Mouse (Mus musculus): ENCODE measurements at regions not wholly inside any gene's neighbourhood (a gene's known extent, or its start where the extent isn't known, plus 50 kb on each side); places are given as distances from the start of the nearest gene placed in this dataset.

DNA sequence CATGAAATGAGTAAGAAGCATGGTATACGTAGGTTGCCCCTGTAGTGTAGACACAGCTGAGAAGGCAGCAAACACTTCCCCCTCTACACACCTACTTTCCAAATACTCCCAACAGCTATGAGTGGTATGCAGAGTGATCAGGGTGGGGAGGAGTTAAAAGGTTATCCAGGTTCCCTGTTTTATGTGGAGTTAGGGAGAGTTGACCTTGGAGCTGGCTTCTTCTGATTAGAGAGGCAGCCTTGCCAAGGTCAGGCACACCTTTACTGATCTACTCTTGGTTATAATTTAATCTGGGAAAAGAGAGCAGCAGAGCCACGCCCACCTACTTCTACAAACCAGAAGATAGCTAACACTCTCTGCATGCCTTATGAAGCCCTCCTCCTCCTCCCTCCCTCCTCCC lies 106.7 kb upstream of the Magi1 start:
- H3K36me3 ChIP-seq = no peaks in the 10 kb centered on the region
- H3K9me3 ChIP-seq (replicated peaks) = no peaks in the 10 kb centered on the region
- no peak overlapping the region for H3K9ac ChIP-seq (replicated peaks)
- H3K4me2 ChIP-seq = no peak overlapping the region
- no peaks in the 10 kb centered on the region for H3K27me3 ChIP-seq (replicated peaks)
- WGBS = 91% methylated on average over 2 of the region's 2 CpGs
- H3K27ac ChIP-seq (replicated peaks) = no peak overlapping the region
- H3K4me1 ChIP-seq = no peaks in the 10 kb centered on the region
- no peak overlapping the region for H3K4me3 ChIP-seq (replicated peaks)
- ATAC-seq (ENCODE audit: low FRiP score) = no peak

GRCm38 (mm10) chr6:94389716-94390115 lies 106.0 kb upstream of the Magi1 start:
- Histone ChIP-seq H3K4me3 (replicated peaks) (no peak overlapping the region), H3K9me3 (replicated peaks) (no peaks in the 10 kb centered on the region), H3K9ac (replicated peaks) (no peak overlapping the region), H3K27ac (replicated peaks) (no peak overlapping the region), H3K27me3 (replicated peaks) (no peaks in the 10 kb centered on the region), H3K4me1 (no peaks in the 10 kb centered on the region), H3K4me2 (no peak overlapping the region), H3K36me3 (no peaks in the 10 kb centered on the region)
- no peak for ATAC-seq (ENCODE audit: low FRiP score)
- WGBS = 75% methylated on average over 9 of the region's 9 CpGs

- H3K27me3 ChIP-seq (replicated peaks) = no peaks in the 10 kb centered on the region
- H3K4me1 ChIP-seq = no peaks in the 10 kb centered on the region
- no peak for ATAC-seq (ENCODE audit: low FRiP score)
- H3K36me3 ChIP-seq = no peaks in the 10 kb centered on the region
- no peak overlapping the region for H3K9ac ChIP-seq (replicated peaks)
- 81% methylated on average over 2 of the region's 2 CpGs for WGBS
- H3K4me3 ChIP-seq (replicated peaks) = no peak overlapping the region
- no peak overlapping the region for H3K27ac ChIP-seq (replicated peaks)
- no peaks in the 10 kb centered on the region for H3K9me3 ChIP-seq (replicated peaks)
- no peak overlapping the region for H3K4me2 ChIP-seq
Measured at GRCm38 (mm10) chr6:94387648-94388047, 103.9 kb upstream of the Magi1 start.

GRCm38 (mm10) chr6:94385531-94385930 lies 101.8 kb upstream of the Magi1 start:
- Histone ChIP-seq H3K4me1 (no peaks in the 10 kb centered on the region), H3K4me2 (no peak overlapping the region), H3K27me3 (replicated peaks) (no peaks in the 10 kb centered on the region), H3K9me3 (replicated peaks) (no peaks in the 10 kb centered on the region), H3K4me3 (replicated peaks) (no peak overlapping the region), H3K36me3 (no peaks in the 10 kb centered on the region), H3K27ac (replicated peaks) (no peak overlapping the region), H3K9ac (replicated peaks) (no peak overlapping the region)
- ATAC-seq (ENCODE audit: low FRiP score) = no peak
- 95% methylated on average over 2 of the region's 2 CpGs for WGBS

DNA sequence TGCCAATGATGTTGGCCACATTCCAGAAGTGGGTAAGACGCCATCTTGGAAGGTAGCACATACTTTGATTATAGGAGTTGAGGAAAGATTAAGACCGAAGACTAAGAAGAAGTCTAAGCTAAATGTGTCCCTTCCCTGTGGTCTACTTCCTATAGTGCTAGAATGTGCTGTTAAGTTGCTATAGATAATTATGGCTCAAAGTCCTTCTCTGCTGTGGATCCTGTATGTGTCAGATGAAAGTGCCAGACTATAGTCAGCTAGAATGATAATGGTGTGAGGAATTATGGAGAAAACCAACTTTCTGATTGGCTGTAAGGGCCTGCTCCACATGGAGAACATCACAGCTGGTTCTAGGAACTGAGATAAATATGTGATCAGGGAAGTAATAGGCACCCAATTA lies 86.3 kb upstream of the Magi1 start:
- no peaks in the 10 kb centered on the region for H3K27me3 ChIP-seq (replicated peaks)
- no peak overlapping the region for H3K4me3 ChIP-seq (replicated peaks)
- no peak overlapping the region for H3K4me2 ChIP-seq
- 92% methylated on average over 2 of the region's 2 CpGs for WGBS
- H3K27ac ChIP-seq (replicated peaks) = no peak overlapping the region
- no peak for ATAC-seq (ENCODE audit: low FRiP score)
- H3K4me1 ChIP-seq = no peaks in the 10 kb centered on the region
- no peaks in the 10 kb centered on the region for H3K9me3 ChIP-seq (replicated peaks)
- no peaks in the 10 kb centered on the region for H3K36me3 ChIP-seq
- no peak overlapping the region for H3K9ac ChIP-seq (replicated peaks)

DNA sequence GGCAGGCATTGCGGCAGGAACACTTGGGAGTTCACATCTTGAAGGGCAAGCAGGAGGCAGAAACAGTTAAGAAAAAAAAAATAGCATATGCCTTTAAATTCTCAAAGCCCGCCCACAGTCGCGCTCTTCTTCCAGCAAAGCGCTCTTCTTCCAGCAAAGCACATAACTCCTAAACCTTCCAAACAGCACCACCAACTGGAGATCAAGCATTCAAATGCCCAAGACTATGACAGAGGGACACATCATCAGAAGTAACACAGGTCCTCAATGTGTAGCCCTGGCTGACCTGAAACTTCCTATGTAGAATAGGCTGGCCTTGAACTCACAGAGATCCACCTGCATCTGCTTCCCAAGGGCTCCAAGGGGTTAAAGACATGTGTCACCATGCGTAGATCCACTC lies 80.2 kb upstream of the Magi1 start:
- H3K9ac ChIP-seq (replicated peaks) = no peak overlapping the region
- H3K27ac ChIP-seq (replicated peaks) = no peak overlapping the region
- no peak for ATAC-seq (ENCODE audit: low FRiP score)
- no peaks in the 10 kb centered on the region for H3K4me1 ChIP-seq
- no peaks in the 10 kb centered on the region for H3K36me3 ChIP-seq
- no peaks in the 10 kb centered on the region for H3K9me3 ChIP-seq (replicated peaks)
- no peaks in the 10 kb centered on the region for H3K27me3 ChIP-seq (replicated peaks)
- WGBS = 91% methylated on average over 6 of the region's 6 CpGs
- H3K4me2 ChIP-seq = no peak overlapping the region
- no peak overlapping the region for H3K4me3 ChIP-seq (replicated peaks)

DNA sequence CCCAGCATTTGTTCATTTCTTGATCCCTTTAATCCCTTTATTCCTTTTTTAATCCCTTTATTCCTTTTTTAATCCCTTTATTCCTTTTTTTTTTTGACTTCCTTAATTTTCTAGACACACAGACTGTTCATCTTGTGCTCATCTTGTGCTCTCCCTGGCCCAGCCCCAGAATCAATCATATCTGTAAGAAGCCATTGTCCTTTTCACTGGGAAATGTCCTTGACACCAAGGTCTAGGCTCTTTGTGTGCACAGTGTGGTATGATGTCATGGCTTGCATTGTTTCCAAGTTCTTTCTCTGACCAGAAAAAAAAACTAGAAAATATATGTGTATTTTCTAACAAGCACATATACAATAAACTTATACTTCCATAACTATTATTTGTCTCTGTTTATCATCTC lies 78.9 kb upstream of the Magi1 start:
- no peak for ATAC-seq (ENCODE audit: low FRiP score)
- no peak overlapping the region for H3K27ac ChIP-seq (replicated peaks)
- no peak overlapping the region for H3K4me2 ChIP-seq
- no peaks in the 10 kb centered on the region for H3K36me3 ChIP-seq
- 0 out of 2 replicates have a peak, but pooled peaks cover 3% of the 10 kb centered on the region for H3K4me1 ChIP-seq
- no peaks in the 10 kb centered on the region for H3K27me3 ChIP-seq (replicated peaks)
- H3K9ac ChIP-seq (replicated peaks) = no peak overlapping the region
- H3K4me3 ChIP-seq (replicated peaks) = no peak overlapping the region
- H3K9me3 ChIP-seq (replicated peaks) = no peaks in the 10 kb centered on the region

- H3K4me3 ChIP-seq (replicated peaks) = no peak overlapping the region
- H3K4me2 ChIP-seq = no peak overlapping the region
- WGBS = 73% methylated on average over 4 of the region's 4 CpGs
- no peaks in the 10 kb centered on the region for H3K9me3 ChIP-seq (replicated peaks)
- 0 out of 2 replicates have a peak, but pooled peaks cover 3% of the 10 kb centered on the region for H3K4me1 ChIP-seq
- no peaks in the 10 kb centered on the region for H3K27me3 ChIP-seq (replicated peaks)
- no peak overlapping the region for H3K9ac ChIP-seq (replicated peaks)
- ATAC-seq (ENCODE audit: low FRiP score) = no peak
- H3K36me3 ChIP-seq = no peaks in the 10 kb centered on the region
- no peak overlapping the region for H3K27ac ChIP-seq (replicated peaks)
Measured at GRCm38 (mm10) chr6:94357568-94357967, 73.9 kb upstream of the Magi1 start.

- 70% methylated on average over 8 of the region's 8 CpGs for WGBS
- H3K27ac ChIP-seq (replicated peaks) = no peak overlapping the region
- no peaks in the 10 kb centered on the region for H3K9me3 ChIP-seq (replicated peaks)
- H3K27me3 ChIP-seq (replicated peaks) = no peaks in the 10 kb centered on the region
- H3K36me3 ChIP-seq = no peaks in the 10 kb centered on the region
- no peak overlapping the region for H3K4me2 ChIP-seq
- ATAC-seq (ENCODE audit: low FRiP score) = no peak
- 0 out of 2 replicates have a peak, but pooled peaks cover 3% of the 10 kb centered on the region for H3K4me1 ChIP-seq
- H3K9ac ChIP-seq (replicated peaks) = no peak overlapping the region
- no peak overlapping the region for H3K4me3 ChIP-seq (replicated peaks)
Measured at GRCm38 (mm10) chr6:94354451-94355095, 70.9 kb upstream of the Magi1 start.

- no peak overlapping the region for H3K4me3 ChIP-seq (replicated peaks)
- WGBS = 75% methylated on average over 2 of the region's 2 CpGs
- no peak overlapping the region for H3K4me2 ChIP-seq
- ATAC-seq (ENCODE audit: low FRiP score) = no peak
- H3K27me3 ChIP-seq (replicated peaks) = no peaks in the 10 kb centered on the region
- no peaks in the 10 kb centered on the region for H3K9me3 ChIP-seq (replicated peaks)
- no peaks in the 10 kb centered on the region for H3K4me1 ChIP-seq
- no peaks in the 10 kb centered on the region for H3K36me3 ChIP-seq
- H3K27ac ChIP-seq (replicated peaks) = no peak overlapping the region
- H3K9ac ChIP-seq (replicated peaks) = no peak overlapping the region
Measured at GRCm38 (mm10) chr6:94344296-94344695, 60.6 kb upstream of the Magi1 start.

DNA sequence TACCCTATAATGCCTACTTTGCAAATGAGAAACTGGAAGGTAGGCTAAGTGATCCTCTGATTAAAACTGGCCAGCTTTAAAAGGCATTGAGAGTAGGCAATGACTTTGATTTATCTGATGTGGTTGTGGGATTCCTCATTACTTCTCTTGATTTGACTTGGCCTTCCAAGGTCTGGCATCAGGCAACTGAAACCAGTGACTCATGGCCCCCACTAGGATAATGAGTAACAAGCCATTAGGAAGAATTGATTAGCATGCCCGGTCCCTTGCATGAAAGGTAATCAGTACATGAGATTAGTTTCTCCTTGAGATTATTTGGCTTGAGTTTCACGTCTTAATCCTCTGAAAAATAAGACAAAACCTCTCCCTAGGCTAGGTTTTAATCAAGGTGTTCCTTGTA lies 56.8 kb upstream of the Magi1 start:
- WGBS = 73% methylated on average over 2 of the region's 2 CpGs
- Histone ChIP-seq H3K4me1 (peaks cover 4% of the 10 kb centered on the region; the same call in 1 of the 2 replicates), H3K27me3 (replicated peaks) (no peaks in the 10 kb centered on the region), H3K36me3 (no peaks in the 10 kb centered on the region), H3K27ac (replicated peaks) (no peak overlapping the region), H3K4me2 (no peak overlapping the region), H3K9ac (replicated peaks) (no peak overlapping the region), H3K9me3 (replicated peaks) (no peaks in the 10 kb centered on the region), H3K4me3 (replicated peaks) (no peak overlapping the region)
- no peak for ATAC-seq (ENCODE audit: low FRiP score)

DNA sequence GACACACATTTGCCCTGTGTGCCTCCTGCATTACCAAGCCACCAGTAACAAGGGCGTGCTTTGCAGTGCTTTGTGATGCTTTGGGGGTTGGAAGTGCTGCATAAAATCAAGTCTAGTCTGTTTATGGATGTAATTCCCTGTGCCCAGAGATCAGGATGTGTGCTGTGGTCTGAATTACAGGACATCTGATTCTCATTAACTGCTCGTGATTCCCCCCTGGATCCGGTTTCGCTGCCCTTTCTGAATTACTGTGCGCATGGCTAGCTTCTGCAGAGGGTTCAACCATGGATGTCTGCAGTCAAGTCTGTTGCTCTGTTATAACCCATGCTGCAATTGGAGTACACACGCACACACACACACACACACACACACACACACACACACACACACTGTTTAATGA lies 52.5 kb upstream of the Magi1 start:
- H3K9ac ChIP-seq (replicated peaks) = no peak overlapping the region
- 65% methylated on average over 6 of the region's 6 CpGs for WGBS
- no peaks in the 10 kb centered on the region for H3K9me3 ChIP-seq (replicated peaks)
- H3K27ac ChIP-seq (replicated peaks) = no peak overlapping the region
- no peak overlapping the region for H3K4me2 ChIP-seq
- H3K4me3 ChIP-seq (replicated peaks) = no peak overlapping the region
- H3K4me1 ChIP-seq = peaks cover 4% of the 10 kb centered on the region; the same call in 1 of the 2 replicates
- H3K36me3 ChIP-seq = no peaks in the 10 kb centered on the region
- no peak for ATAC-seq (ENCODE audit: low FRiP score)
- no peaks in the 10 kb centered on the region for H3K27me3 ChIP-seq (replicated peaks)

Data from neural tube, embryonic 15.5 days (tissue).